Mouse (Mus musculus) hindbrain, embryonic 16.5 days (tissue): ENCODE measurements around the gene Tmem169. TPM values are rescaled to one million over a fixed set of nuclear protein-coding genes. Genes with fewer than 3 reads are reported as not detected.

Experiments used
- ATAC-seq: fragments of 200-750 bp; cut with Nextera tagmentation; 2 replicates; pipeline ENCODE4 v1.8.0; 2017; ENCODE audit warnings: moderate TSS enrichment, moderate library complexity
- H3K27ac ChIP-seq: fragments of 300-500 bp; sonication (generic); 2 replicates; pipeline ENCODE4 v1.5.1; 2014; ENCODE audit warnings: low read depth, mild to moderate bottlenecking, control low read depth, low read length, moderate library complexity
- H3K27me3 ChIP-seq: fragments of 300-500 bp; sonication (generic); replicated peaks from 2 replicates; pipeline ENCODE4 v1.6.1; 2014; ENCODE audit warnings: low read length; ENCODE audit not compliant: control insufficient read depth, insufficient read depth
- H3K36me3 ChIP-seq: fragments of 300-500 bp; sonication (generic); 2 replicates; pipeline ENCODE4 v1.6.1; 2014; ENCODE audit warnings: mild to moderate bottlenecking, low read length, moderate library complexity, mixed read lengths; ENCODE audit not compliant: control insufficient read depth, insufficient read depth
- H3K4me1 ChIP-seq: fragments of 300-500 bp; sonication (generic); 2 replicates; pipeline ENCODE4 v1.6.1; 2014; ENCODE audit warnings: low read depth, low read length; ENCODE audit not compliant: control insufficient read depth, insufficient read depth
- H3K4me2 ChIP-seq: fragments of 300-500 bp; sonication (generic); 2 replicates; pipeline ENCODE4 v1.6.1; 2014; ENCODE audit warnings: mild to moderate bottlenecking, low read length, control low read depth, moderate library complexity
- H3K4me3 ChIP-seq: fragments of 300-500 bp; sonication (generic); 2 replicates; pipeline ENCODE4 v1.5.1; 2014; ENCODE audit warnings: mild to moderate bottlenecking, low read length, control low read depth, moderate library complexity
- H3K9ac ChIP-seq: fragments of 300-500 bp; sonication (generic); 2 replicates; pipeline ENCODE4 v1.6.1; 2014; ENCODE audit warnings: low read depth, mild to moderate bottlenecking, control low read depth, low read length, moderate library complexity
- H3K9me3 ChIP-seq: fragments of 300-500 bp; sonication (generic); 2 replicates; pipeline ENCODE4 v1.6.1; 2014; ENCODE audit warnings: mild to moderate bottlenecking, low read length, moderate library complexity; ENCODE audit not compliant: control insufficient read depth
- WGBS: fragments of 180-500 bp; shearing (Covaris S2); extraction: QIAGEN DNeasy Blood & Tissue Kit; methylation state at CpG from one replicate; pipeline ENCODE4 v1.1.7; 2014; 5-methylcytosine and 5-hydroxymethylcytosine counted together
- polyA plus RNA-seq: library from polyadenylated mRNA; unstranded; fragments of >200 nt; fragmentation: Nextera tagmentation; extraction: Ambion mirVana; gene quantifications from 2 replicates; pipeline ENCODE4 v1.2.1, GENCODE M21; 2015

Tmem169 gene
- polyA plus RNA-seq, 1 experiment from 2014 or later: 38.7 TPM

DNA sequence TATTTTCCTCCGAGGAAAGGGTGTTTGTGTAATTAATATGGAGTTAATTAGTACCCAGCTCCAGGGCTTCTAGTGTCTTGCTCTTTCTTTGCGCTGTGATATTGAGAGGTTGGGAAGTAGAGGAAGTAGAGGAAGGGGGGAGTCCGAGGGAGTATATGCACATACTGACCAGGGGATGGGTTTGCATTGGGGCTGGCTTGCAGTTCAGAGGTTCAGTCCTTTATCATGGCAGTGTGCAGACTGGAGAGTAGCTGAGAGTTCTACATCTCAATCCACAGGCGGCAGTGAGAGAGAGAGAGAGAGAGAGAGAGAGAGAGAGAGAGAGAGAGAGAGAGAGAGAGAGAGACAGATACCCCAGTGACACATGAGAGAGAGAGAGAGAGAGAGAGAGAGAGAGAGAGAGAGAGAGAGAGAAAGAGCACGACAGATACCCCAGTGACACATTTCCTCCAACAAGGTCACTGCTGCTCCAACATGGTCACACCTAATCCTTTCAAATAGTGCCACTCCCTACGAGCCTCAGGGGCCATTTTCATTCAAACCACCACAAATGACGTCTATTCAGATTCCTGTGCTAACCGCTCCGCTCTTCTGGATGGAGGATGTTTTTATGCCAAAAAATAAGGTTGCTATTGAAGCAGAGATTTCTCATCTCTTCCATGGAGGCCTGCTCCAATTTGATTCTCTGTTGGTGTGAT, 28.7 kb downstream of the Tmem169 start:
- ATAC-seq: no peak
- Histone ChIP-seq H3K9ac (no peak overlapping the region), H3K27me3 (no peaks in the 10 kb centered on the region), H3K4me3 (no peak overlapping the region), H3K27ac (no peak overlapping the region), H3K9me3 (no peaks in the 10 kb centered on the region), H3K4me2 (no peak overlapping the region), H3K36me3 (no peaks in the 10 kb centered on the region), H3K4me1 (peaks cover 6% of the 10 kb centered on the region)
- 85% methylated on average over 9 of the region's 9 CpGs for WGBS

DNA sequence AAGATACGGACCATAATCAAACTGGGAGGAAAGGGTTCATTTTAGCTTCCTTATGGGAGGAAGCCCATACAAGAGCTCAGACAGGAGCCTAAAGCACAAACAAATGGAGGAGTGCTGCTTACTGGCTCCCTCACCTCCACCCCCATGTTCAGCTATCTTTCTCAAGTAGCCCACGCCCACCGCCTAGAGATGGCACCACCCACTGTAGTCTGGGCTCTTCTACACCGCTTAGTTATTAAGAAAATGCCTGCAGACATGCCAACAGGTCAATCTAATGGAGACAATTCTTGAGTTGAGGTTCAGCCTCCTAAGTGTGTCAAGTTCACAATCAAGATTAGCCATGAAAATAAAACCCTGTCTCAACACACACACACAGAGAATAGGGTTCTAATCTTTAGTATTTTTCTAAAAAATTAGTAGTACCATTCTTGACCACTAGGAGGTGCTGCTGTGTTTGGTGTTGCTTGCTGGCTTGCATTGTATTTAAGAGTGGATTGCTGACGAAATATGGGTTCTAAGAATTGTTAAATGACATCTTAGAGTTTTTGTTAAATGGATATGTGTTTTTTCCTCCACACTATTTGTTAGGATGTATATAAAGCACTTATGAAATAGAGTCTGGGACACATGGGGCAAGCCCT, 29.4 kb downstream of the Tmem169 start:
- WGBS: 73% methylated on average over 5 of the region's 5 CpGs
- Histone ChIP-seq H3K4me3 (no peak overlapping the region), H3K27ac (no peak overlapping the region), H3K27me3 (no peaks in the 10 kb centered on the region), H3K4me2 (no peak overlapping the region), H3K9me3 (no peaks in the 10 kb centered on the region), H3K36me3 (no peaks in the 10 kb centered on the region), H3K9ac (no peak overlapping the region), H3K4me1 (no peaks in the 10 kb centered on the region)
- no peak for ATAC-seq

DNA sequence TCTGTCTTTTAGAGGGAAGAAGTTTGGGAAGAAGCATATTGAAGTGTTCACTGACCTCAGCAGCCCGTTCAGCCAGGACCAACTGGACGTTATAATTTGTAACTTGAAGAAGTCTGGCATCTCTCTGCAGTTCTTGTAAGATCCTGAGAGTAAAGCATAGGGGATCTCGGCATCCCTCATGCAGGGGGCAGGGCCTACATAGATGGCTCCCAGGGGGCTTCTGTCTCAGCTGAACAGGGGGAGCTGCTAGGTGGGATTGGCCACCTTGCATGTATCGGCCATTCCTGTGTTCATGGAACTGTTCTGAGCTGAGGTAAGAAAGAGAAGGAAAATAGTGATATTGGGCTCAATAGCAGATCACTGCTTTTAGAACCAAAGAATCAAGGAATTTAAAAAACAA, 31.3 kb downstream of the Tmem169 start:
- Histone ChIP-seq H3K27ac (no peak overlapping the region), H3K4me2 (no peak overlapping the region), H3K4me3 (no peak overlapping the region), H3K4me1 (no peaks in the 10 kb centered on the region), H3K27me3 (no peaks in the 10 kb centered on the region), H3K36me3 (no peaks in the 10 kb centered on the region), H3K9ac (no peak overlapping the region), H3K9me3 (no peaks in the 10 kb centered on the region)
- no peak for ATAC-seq
- WGBS: 88% methylated on average over 4 of the region's 4 CpGs

DNA sequence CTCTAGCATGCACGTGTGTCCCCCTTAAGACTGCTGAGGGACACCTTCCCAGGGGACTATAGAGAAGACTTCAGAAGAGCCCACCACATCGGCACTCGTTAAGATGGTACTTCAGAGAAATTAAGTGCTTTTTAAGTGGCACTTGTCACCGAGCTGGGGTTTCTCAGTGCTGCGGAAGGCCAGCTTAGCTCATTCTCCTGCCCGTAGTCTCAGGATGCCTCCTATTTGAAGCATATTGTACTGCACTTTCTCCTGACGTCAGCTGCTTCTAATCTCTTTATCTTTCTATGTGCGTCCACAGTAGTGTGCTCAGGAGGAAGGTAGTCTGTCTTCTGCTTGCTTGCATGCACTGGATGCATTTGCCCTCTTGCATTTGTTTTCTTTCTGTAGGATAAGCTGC, 32.2 kb downstream of the Tmem169 start:
- no peak for ATAC-seq
- WGBS: 77% methylated on average over 8 of the region's 8 CpGs
- H3K27ac ChIP-seq: no peak overlapping the region
- H3K4me2 ChIP-seq: no peak overlapping the region
- no peaks in the 10 kb centered on the region for H3K27me3 ChIP-seq
- H3K4me3 ChIP-seq: no peak overlapping the region
- no peak overlapping the region for H3K9ac ChIP-seq
- H3K36me3 ChIP-seq: no peaks in the 10 kb centered on the region
- H3K4me1 ChIP-seq: no peaks in the 10 kb centered on the region
- H3K9me3 ChIP-seq: no peaks in the 10 kb centered on the region

DNA sequence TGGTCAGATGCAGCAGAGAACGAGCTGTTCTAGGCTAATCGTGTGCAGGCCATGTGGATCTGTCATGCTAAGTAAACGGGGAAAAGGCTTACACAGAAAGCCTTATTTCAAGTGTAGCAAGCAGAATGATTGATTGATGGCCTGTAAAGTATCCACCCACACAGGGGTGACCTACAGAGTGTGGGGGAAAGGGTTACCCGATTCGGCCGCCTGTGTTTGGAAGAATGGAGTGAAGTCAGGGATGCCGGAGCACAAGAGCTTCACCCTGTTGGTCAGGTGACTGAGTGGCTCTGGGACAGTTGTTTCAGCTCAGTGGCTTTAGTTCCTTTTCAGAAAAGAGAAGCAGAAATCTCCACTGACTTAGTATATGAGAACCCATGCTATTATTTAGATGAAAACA, 32.7 kb downstream of the Tmem169 start:
- 69% methylated on average over 7 of the region's 7 CpGs for WGBS
- ATAC-seq: no peak

DNA sequence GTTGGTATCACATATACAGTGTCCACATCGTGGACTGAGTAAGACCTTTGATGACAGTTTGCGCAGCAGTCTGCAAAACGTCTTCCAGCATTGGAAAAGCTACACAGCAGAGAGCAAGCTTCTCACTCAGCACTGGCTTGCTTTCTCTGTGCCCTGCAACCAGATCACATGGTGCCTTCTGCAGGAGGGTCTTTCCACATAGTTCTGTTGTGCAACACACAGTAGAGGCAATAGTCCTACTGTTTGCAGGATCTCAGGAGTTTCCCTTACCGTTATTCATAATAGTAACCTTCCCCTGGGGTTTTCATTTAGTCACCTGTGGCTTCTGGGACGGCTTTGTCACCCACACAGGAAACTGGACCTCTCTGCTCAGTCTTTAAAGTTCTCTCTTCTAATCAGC, 36.6 kb downstream of the Tmem169 start:
- 0 out of 2 replicates have a peak, but pooled peaks cover 3% of the 10 kb centered on the region for H3K36me3 ChIP-seq
- no peak overlapping the region for H3K9ac ChIP-seq
- H3K27ac ChIP-seq: no peak overlapping the region
- no peaks in the 10 kb centered on the region for H3K27me3 ChIP-seq
- no peak overlapping the region for H3K4me2 ChIP-seq
- 97% methylated on average over 5 of the region's 5 CpGs for WGBS
- no peaks in the 10 kb centered on the region for H3K9me3 ChIP-seq
- ATAC-seq: no peak
- no peak overlapping the region for H3K4me3 ChIP-seq
- no peaks in the 10 kb centered on the region for H3K4me1 ChIP-seq

More for the DNA sequence above, 32.7 kb downstream of the Tmem169 start:
- no peaks in the 10 kb centered on the region for H3K4me1 ChIP-seq
- H3K4me3 ChIP-seq: no peak overlapping the region
- no peak overlapping the region for H3K27ac ChIP-seq
- H3K9ac ChIP-seq: no peak overlapping the region
- H3K9me3 ChIP-seq: no peaks in the 10 kb centered on the region
- H3K27me3 ChIP-seq: no peaks in the 10 kb centered on the region
- H3K4me2 ChIP-seq: no peak overlapping the region
- no peaks in the 10 kb centered on the region for H3K36me3 ChIP-seq

DNA sequence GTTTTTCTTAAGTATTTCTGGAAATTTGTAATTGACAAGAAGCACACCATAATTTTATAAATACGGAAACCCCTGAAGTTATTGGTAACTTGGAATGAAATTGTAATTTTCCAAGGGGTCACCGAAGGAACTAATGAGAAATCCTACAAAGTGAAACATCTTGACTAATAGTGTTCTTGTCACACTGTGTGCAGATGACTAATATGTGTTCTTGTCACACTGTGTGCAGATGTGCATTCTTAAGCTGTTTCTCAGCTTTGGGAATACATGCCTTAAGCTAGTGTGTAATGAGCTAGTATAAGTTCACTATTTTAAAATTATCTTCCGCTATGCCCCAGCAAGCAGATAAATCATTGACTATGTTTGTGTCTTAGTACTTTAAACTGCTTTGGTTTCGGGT, 39.1 kb downstream of the Tmem169 start:
- H3K27ac ChIP-seq: no peak overlapping the region
- WGBS: 94% methylated on average over 4 of the region's 4 CpGs
- no peaks in the 10 kb centered on the region for H3K9me3 ChIP-seq
- no peak overlapping the region for H3K9ac ChIP-seq
- no peaks in the 10 kb centered on the region for H3K4me1 ChIP-seq
- ATAC-seq: no peak
- H3K36me3 ChIP-seq: 0 out of 2 replicates have a peak, but pooled peaks cover 3% of the 10 kb centered on the region
- H3K27me3 ChIP-seq: no peaks in the 10 kb centered on the region
- H3K4me2 ChIP-seq: no peak overlapping the region
- no peak overlapping the region for H3K4me3 ChIP-seq

DNA sequence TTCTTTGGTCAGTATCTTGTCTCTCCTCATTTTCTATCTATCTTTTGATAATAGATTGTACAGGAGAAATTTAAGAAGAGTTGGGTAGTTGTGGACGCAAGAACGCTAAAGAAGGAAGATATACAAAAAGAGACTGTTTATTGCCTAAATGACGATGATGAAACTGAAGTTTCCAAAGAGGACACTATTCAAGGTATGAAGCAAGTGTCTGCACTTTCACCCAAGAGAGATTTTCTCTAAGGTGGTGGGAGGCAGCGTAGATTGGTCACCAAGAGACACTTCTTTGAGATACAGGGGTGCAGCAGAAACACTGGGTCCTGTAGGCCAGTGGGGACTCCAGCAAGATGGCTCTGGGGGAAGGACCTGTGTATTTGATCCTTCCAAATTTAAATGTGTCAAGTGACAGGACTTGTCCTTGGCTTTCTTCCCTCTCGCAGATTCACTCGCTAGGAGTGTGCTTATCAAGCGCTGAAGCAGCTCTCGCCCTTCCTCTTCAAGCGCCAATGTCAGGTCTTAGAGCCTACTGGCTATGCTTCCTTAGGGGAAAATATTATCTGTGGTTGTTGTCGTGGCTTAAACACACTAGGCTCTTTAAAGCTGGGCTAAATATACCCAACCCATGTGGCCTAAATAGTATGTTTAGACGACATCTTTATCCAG, 42.1 kb downstream of the Tmem169 start:
- no peak overlapping the region for H3K4me3 ChIP-seq
- no peak overlapping the region for H3K4me2 ChIP-seq
- no peaks in the 10 kb centered on the region for H3K27me3 ChIP-seq
- 94% methylated on average over 11 of the region's 11 CpGs for WGBS
- H3K4me1 ChIP-seq: no peaks in the 10 kb centered on the region
- H3K36me3 ChIP-seq: 0 out of 2 replicates have a peak, but pooled peaks cover 7% of the 10 kb centered on the region
- H3K9ac ChIP-seq: no peak overlapping the region
- ATAC-seq: no peak
- no peak overlapping the region for H3K27ac ChIP-seq
- no peaks in the 10 kb centered on the region for H3K9me3 ChIP-seq

DNA sequence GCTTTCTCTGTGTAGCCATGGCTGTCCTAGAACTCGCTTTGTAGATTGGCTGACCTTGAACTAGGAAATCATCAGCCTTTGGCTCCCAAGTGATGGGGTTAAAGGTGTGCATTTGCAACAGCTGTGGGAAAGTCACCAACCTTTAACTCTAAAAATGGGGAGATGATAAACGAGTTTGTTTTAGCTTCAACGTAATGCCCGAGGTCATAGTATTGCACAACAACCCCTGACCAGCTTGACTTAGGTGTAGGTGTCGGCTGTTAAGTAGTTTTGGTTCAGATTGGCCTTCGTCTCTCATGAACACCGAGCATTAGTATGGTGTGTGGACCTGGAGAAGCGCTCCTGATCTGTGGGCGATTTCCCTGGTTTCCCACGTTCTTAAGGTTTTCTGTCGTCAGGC, 50.6 kb downstream of the Tmem169 start:
- no peak overlapping the region for H3K27ac ChIP-seq
- no peak for ATAC-seq
- 95% methylated on average over 11 of the region's 11 CpGs for WGBS

More for the DNA sequence above, 50.6 kb downstream of the Tmem169 start:
- Histone ChIP-seq H3K4me2 (no peak overlapping the region), H3K4me3 (no peak overlapping the region), H3K36me3 (0 out of 2 replicates have a peak, but pooled peaks cover 5% of the 10 kb centered on the region), H3K27me3 (no peaks in the 10 kb centered on the region), H3K9me3 (no peaks in the 10 kb centered on the region), H3K4me1 (no peaks in the 10 kb centered on the region), H3K9ac (no peak overlapping the region)
